Mouse (Mus musculus) MEL (cell line): Measurements from ENCODE around the gene Ptbp1. TPM values are rescaled to one million over a fixed set of nuclear protein-coding genes. Genes with fewer than 3 reads are reported as not detected.
"Not testable (repeated sequence)": the region's sequence is repeated elsewhere in the genome, so short reads cannot be mapped to it uniquely, and the experiment has no call there.

ENCODE experiments used
- DNase-seq: peaks from one replicate; pipeline ENCODE4 v3.0.0; 2011; ENCODE audit warnings: low read depth, low spot score
- H3K27ac ChIP-seq: 2 replicates; pipeline ENCODE4 v1.5.1; 2012; ENCODE audit warnings: low read depth, mild to moderate bottlenecking, control low read depth, low read length, moderate library complexity; ENCODE audit not compliant: control insufficient read depth
- H3K27me3 ChIP-seq, 2 experiments: fragments of 150-350 bp in 1 of 2; sonication (generic) in 1 of 2; 2 replicates each; pipeline ENCODE4 v1.6.1; 2012; ENCODE audit warnings: low read length in 2 of 2, mild to moderate bottlenecking in 2 of 2, improper control_type of control experiment in 1 of 2, moderate library complexity in 1 of 2; ENCODE audit not compliant: insufficient read depth in 2 of 2, control insufficient read depth in 1 of 2
- H3K36me3 ChIP-seq, 2 experiments: 2 replicates each; pipeline ENCODE4 v1.6.1; 2012 to 2014; ENCODE audit warnings: low read length in 2 of 2, improper control_type of control experiment in 1 of 2, inconsistent platforms in 1 of 2, mild to moderate bottlenecking in 1 of 2; ENCODE audit not compliant: insufficient read depth in 2 of 2, control insufficient read depth in 1 of 2
- H3K4me1 ChIP-seq, 2 experiments: fragments of 150-350 bp in 1 of 2; sonication (generic) in 1 of 2; 2 replicates each; pipeline ENCODE4 v1.6.1; 2012; ENCODE audit warnings: low read length in 2 of 2, improper control_type of control experiment in 1 of 2, mild to moderate bottlenecking in 1 of 2; ENCODE audit not compliant: insufficient read depth in 2 of 2, control insufficient read depth in 1 of 2
- H3K4me3 ChIP-seq, 2 experiments: fragments of 150-350 bp in 1 of 2; sonication (generic) in 1 of 2; 2 replicates each; pipeline ENCODE4 v1.5.1; 2012; ENCODE audit warnings: low read depth in 2 of 2, low read length in 2 of 2, mild to moderate bottlenecking in 2 of 2, moderate library complexity in 2 of 2, control low read depth in 1 of 2, improper control_type of control experiment in 1 of 2; ENCODE audit not compliant: control insufficient read depth in 1 of 2, insufficient read depth in 1 of 2
- H3K79me2 ChIP-seq: 2 replicates; pipeline ENCODE4 v1.6.1; 2012; ENCODE audit warnings: mild to moderate bottlenecking, low read length, moderate library complexity; ENCODE audit not compliant: control insufficient read depth, poor library complexity, insufficient read depth
- H3K9ac ChIP-seq: 2 replicates; pipeline ENCODE4 v1.6.1; 2012; ENCODE audit warnings: low read depth, mild to moderate bottlenecking, control low read depth, low read length, moderate library complexity; ENCODE audit not compliant: control insufficient read depth, poor library complexity, severe bottlenecking
- H3K9me3 ChIP-seq: fragments of 150-350 bp; sonication (generic); replicated peaks from 2 replicates; pipeline ENCODE4 v1.6.1; 2012; ENCODE audit warnings: mild to moderate bottlenecking, low read length, improper control_type of control experiment, moderate library complexity; ENCODE audit not compliant: insufficient read depth
- CHD2 ChIP-seq: IDR thresholded peaks from 2 replicates; pipeline ENCODE4 v1.6.1; 2011; ENCODE audit warnings: low read length, improper control_type of control experiment
- MYC ChIP-seq: IDR thresholded peaks from 2 replicates; pipeline ENCODE4 v1.6.1; 2011; ENCODE audit warnings: low read depth, mild to moderate bottlenecking, low read length, improper control_type of control experiment, moderate library complexity
- NELFE ChIP-seq: IDR thresholded peaks from 2 replicates; pipeline ENCODE4 v1.6.1; 2011; ENCODE audit warnings: low read depth, low read length, improper control_type of control experiment
- RCOR1 ChIP-seq: IDR thresholded peaks from 2 replicates; pipeline ENCODE4 v1.6.1; 2012; ENCODE audit warnings: low read depth, mild to moderate bottlenecking, inconsistent platforms, low read length, improper control_type of control experiment
- TCF12 ChIP-seq: IDR thresholded peaks from 2 replicates; pipeline ENCODE4 v1.6.1; 2014; ENCODE audit warnings: low read depth, mild to moderate bottlenecking, inconsistent platforms, low read length, improper control_type of control experiment, moderate library complexity
- USF1 ChIP-seq: IDR thresholded peaks from 2 replicates; pipeline ENCODE4 v1.6.1; 2014; ENCODE audit warnings: low read depth, mild to moderate bottlenecking, inconsistent platforms, low read length, improper control_type of control experiment, moderate library complexity
- ZKSCAN1 ChIP-seq: IDR thresholded peaks from 2 replicates; pipeline ENCODE4 v1.6.1; 2012; ENCODE audit warnings: low read depth, mild to moderate bottlenecking, inconsistent platforms, low read length, improper control_type of control experiment, moderate library complexity
- ZNF384 ChIP-seq: IDR thresholded peaks from 2 replicates; pipeline ENCODE4 v1.6.1; 2012; ENCODE audit warnings: low read depth, mild to moderate bottlenecking, inconsistent platforms, low read length, improper control_type of control experiment
- polyA plus RNA-seq, 2 experiments: library from polyadenylated mRNA; stranded (reverse) in 1 of 2; unstranded in 1 of 2; fragments of >175 nt in 1 of 2; fragments of >200 nt in 1 of 2; gene quantifications; 2 replicates each; pipeline versions ENCODE4 v1.2.1 to v1.2.4; 2012; ENCODE audit warnings: low replicate concordance in 2 of 2, low read depth in 1 of 2; ENCODE audit not compliant: insufficient read length in 2 of 2, insufficient read depth in 1 of 2, missing spikeins in 1 of 2
- total RNA-seq: library from RNA; depleted of rRNA; stranded (reverse); fragments of 300-350 nt; gene quantifications from 2 replicates; pipeline ENCODE4 v1.2.3, GENCODE M21; 2012

Gene Ptbp1
- total and polyA plus RNA-seq, 3 experiments, result 301 to 837 (median 329) TPM

DNA sequence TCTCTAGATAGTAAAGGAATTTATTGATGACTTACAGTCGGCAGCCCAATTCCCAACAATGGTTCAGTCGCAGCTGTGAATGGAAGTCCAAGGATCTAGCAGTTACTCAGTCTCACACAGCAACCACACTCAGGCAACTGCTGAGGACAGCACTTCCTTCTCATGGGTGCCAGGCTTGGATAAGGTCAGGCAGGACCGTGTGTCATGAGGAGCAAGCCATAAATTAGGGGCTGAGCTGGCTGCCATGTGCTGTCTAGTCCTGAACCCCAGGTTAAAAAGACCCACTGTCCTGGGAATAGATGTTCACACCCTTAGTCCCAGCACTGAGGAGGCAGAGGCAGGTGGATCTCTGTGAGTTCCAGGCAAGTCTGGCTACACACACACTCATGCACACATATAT is 30.7 kb downstream of the Ptbp1 start:
- not testable (repeated sequence) for DNase-seq, H3K79me2 ChIP-seq, H3K9me3 ChIP-seq, H3K27ac ChIP-seq, H3K27me3 ChIP-seq, H3K4me3 ChIP-seq, H3K9ac ChIP-seq
- peaks cover 6 to 34% of the 10 kb centered on the region in 2 experiments; a peak in 3 of 4 replicates for H3K4me1 ChIP-seq
- peaks cover 0 to 10% of the 10 kb centered on the region in 2 experiments; a peak in 2 of 4 replicates for H3K36me3 ChIP-seq

DNA sequence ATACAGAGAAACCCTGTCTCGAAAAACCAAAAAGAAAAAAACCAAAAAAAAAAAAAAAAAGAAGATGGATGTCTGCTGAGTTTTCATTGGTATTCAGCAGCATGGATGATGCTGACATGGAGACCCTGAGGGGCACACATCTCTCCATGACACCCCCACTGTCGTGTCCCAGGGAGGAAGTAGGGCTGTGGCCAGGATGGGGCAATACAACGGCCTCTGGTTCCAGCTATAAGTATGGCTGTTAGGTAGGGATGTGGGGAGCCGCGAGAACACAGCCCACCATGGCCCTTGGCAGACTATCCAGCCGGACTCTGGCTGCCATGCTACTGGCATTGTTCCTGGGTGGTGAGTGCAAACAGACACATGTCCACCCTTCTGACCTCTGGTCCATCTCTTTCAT is 31.8 kb downstream of the Ptbp1 start, which contains the start of gene Elane:
TSS of gene Elane (plus strand) at position 194 of the 400 bp plus-strand sequence.
- no peaks in the 10 kb centered on the region for H3K79me2 ChIP-seq
- peaks cover 6 to 25% of the 10 kb centered on the region in 2 experiments; a peak in 3 of 4 replicates for H3K4me1 ChIP-seq
- DNase-seq, result no peak
- peaks cover 0 to 10% of the 10 kb centered on the region in 2 experiments; a peak in 2 of 4 replicates for H3K36me3 ChIP-seq
- no peaks in the 10 kb centered on the region for H3K27me3 ChIP-seq
- H3K9ac ChIP-seq, result no peak within 1 kb of the TSS
- no peak within 1 kb of the TSS for H3K27ac ChIP-seq
- no peak within 1 kb of the TSS for H3K4me3 ChIP-seq
- no peaks in the 10 kb centered on the region for H3K9me3 ChIP-seq
- TF ChIP-seq CHD2, result no peak
- TF ChIP-seq NELFE, result no peak
- TF ChIP-seq ZNF384, result 0 out of 2 replicates have a peak, but pooled peaks have one; percentile 2
- TF ChIP-seq TCF12, result no peak
- no peak for TF ChIP-seq RCOR1

- Histone ChIP-seq H3K27ac (no peak overlapping the region), H3K36me3 (peaks cover 0 to 6% of the 10 kb centered on the region in 2 experiments; a peak in 2 of 4 replicates), H3K27me3 (no peaks in the 10 kb centered on the region), H3K9me3 (no peaks in the 10 kb centered on the region), H3K79me2 (no peaks in the 10 kb centered on the region), H3K4me3 (no peak overlapping the region), H3K4me1 (peaks cover 5 to 19% of the 10 kb centered on the region in 2 experiments; a peak in 3 of 4 replicates), H3K9ac (no peak overlapping the region)
- TF ChIP-seq CHD2 (no peak), ZKSCAN1 (no peak), TCF12 (no peak), USF1 (no peak), MYC (no peak)
- no peak for DNase-seq
These were observed 32.4 kb downstream of the Ptbp1 start for GRCm38 (mm10) chr10:79886611-79887010.

- no peaks in the 10 kb centered on the region for H3K36me3 ChIP-seq
- TF ChIP-seq CHD2 (no peak), RCOR1 (peak; percentile 82)
- TF ChIP-seq, all 39 proteins: peak for 1
- Histone ChIP-seq H3K79me2 (no peaks in the 10 kb centered on the region), H3K9me3 (no peaks in the 10 kb centered on the region), H3K27ac (no peak overlapping the region), H3K4me1 (peaks cover 0 to 2% of the 10 kb centered on the region in 2 experiments; a peak in 1 of 4 replicates), H3K27me3 (no peaks in the 10 kb centered on the region), H3K4me3 (no peak overlapping the region), H3K9ac (no peak overlapping the region)
- DNase-seq, result peak; percentile 87
These were observed 35.2 kb downstream of the Ptbp1 start for GRCm38 (mm10) chr10:79889386-79889785.
